Mouse (Mus musculus): ENCODE results near the gene Dnase1l3.

The Dnase1l3 gene

GRCm38 (mm10) chr14:7994271-7994767 is at the start of gene Dnase1l3:
Gene Dnase1l3 (minus strand): TSS chr14:7994573.
- DNase-seq (ENCODE audit: low read depth) = no peak

GRCm38 (mm10) chr14:8042577-8042976 is 48.2 kb upstream of the Dnase1l3 start:
- DNase-seq (ENCODE audit: low read depth) = no peak

GRCm38 (mm10) chr14:8042120-8042519 is 47.7 kb upstream of the Dnase1l3 start:
- no peak for DNase-seq (ENCODE audit: low read depth)

- no peak for DNase-seq (ENCODE audit: low read depth)
Measured at GRCm38 (mm10) chr14:8040911-8041678, 46.7 kb upstream of the Dnase1l3 start.

GRCm38 (mm10) chr14:8040179-8040578 is 45.8 kb upstream of the Dnase1l3 start:
- DNase-seq (ENCODE audit: low read depth) = no peak

- DNase-seq (ENCODE audit: low read depth) = no peak
Measured at GRCm38 (mm10) chr14:8038791-8039448, 44.5 kb upstream of the Dnase1l3 start.

- DNase-seq (ENCODE audit: low read depth) = no peak
Measured at GRCm38 (mm10) chr14:8038150-8038549, 43.8 kb upstream of the Dnase1l3 start.

- no peak for DNase-seq (ENCODE audit: low read depth)
Measured at GRCm38 (mm10) chr14:8036406-8036805, 42.0 kb upstream of the Dnase1l3 start.

GRCm38 (mm10) chr14:8035951-8036350 is 41.6 kb upstream of the Dnase1l3 start:
- DNase-seq (ENCODE audit: low read depth) = no peak

- no peak for DNase-seq (ENCODE audit: low read depth)
Measured at GRCm38 (mm10) chr14:8034561-8034960, 40.2 kb upstream of the Dnase1l3 start.

GRCm38 (mm10) chr14:8032087-8032944 is 37.9 kb upstream of the Dnase1l3 start:
- no peak for DNase-seq (ENCODE audit: low read depth)

- no peak for DNase-seq (ENCODE audit: low read depth)
Measured at GRCm38 (mm10) chr14:8030535-8030934, 36.2 kb upstream of the Dnase1l3 start.

GRCm38 (mm10) chr14:8029752-8030151 is 35.4 kb upstream of the Dnase1l3 start:
- no peak for DNase-seq (ENCODE audit: low read depth)

- DNase-seq (ENCODE audit: low read depth) = no peak
Measured at GRCm38 (mm10) chr14:8028086-8028485, 33.7 kb upstream of the Dnase1l3 start.

- no peak for DNase-seq (ENCODE audit: low read depth)
Measured at GRCm38 (mm10) chr14:8026769-8027531, 32.6 kb upstream of the Dnase1l3 start.

- DNase-seq (ENCODE audit: low read depth) = no peak
Measured at GRCm38 (mm10) chr14:8024936-8025335, 30.6 kb upstream of the Dnase1l3 start.

- no peak for DNase-seq (ENCODE audit: low read depth)
Measured at GRCm38 (mm10) chr14:8024469-8024868, 30.1 kb upstream of the Dnase1l3 start.

GRCm38 (mm10) chr14:8020546-8020945 is 26.2 kb upstream of the Dnase1l3 start:
- no peak for DNase-seq (ENCODE audit: low read depth)

- no peak for DNase-seq (ENCODE audit: low read depth)
Measured at GRCm38 (mm10) chr14:8020011-8020410, 25.6 kb upstream of the Dnase1l3 start.

GRCm38 (mm10) chr14:8016951-8017350 is 22.6 kb upstream of the Dnase1l3 start:
- DNase-seq (ENCODE audit: low read depth) = no peak

GRCm38 (mm10) chr14:8016276-8016675 is 21.9 kb upstream of the Dnase1l3 start:
- DNase-seq (ENCODE audit: low read depth) = no peak

GRCm38 (mm10) chr14:8015756-8016155 is 21.4 kb upstream of the Dnase1l3 start:
- no peak for DNase-seq (ENCODE audit: low read depth)
